Mouse (Mus musculus) heart, embryonic 11.5 days (tissue): ENCODE measurements around the gene Rpp21. TPM values are rescaled to one million over a fixed set of nuclear protein-coding genes. Genes with fewer than 3 reads are reported as not detected.
A peak's percentile ranks its signal among the peaks of the same experiment; 100 is the strongest.
"Not testable (repeated sequence)": the region's sequence is repeated elsewhere in the genome, so short reads cannot be mapped to it uniquely, and the experiment has no call there.

Experiments
- ATAC-seq: fragments of 200-750 bp; cut with Nextera tagmentation; replicated peaks from 2 replicates; pipeline ENCODE4 v1.8.0; 2017; ENCODE audit warnings: moderate library complexity; ENCODE audit not compliant: insufficient number of reproducible peaks, low FRiP score, low TSS enrichment
- H3K27ac ChIP-seq: fragments of 300-500 bp; sonication (generic); 2 replicates; pipeline ENCODE4 v1.5.1; 2014; ENCODE audit warnings: mild to moderate bottlenecking, low read depth, low read length
- H3K27me3 ChIP-seq: fragments of 300-500 bp; sonication (generic); 2 replicates; pipeline ENCODE4 v1.6.1; 2014; ENCODE audit warnings: mild to moderate bottlenecking, low read length, mixed read lengths; ENCODE audit not compliant: control insufficient read depth, insufficient read depth
- H3K36me3 ChIP-seq: fragments of 300-500 bp; sonication (generic); 2 replicates; pipeline ENCODE4 v1.6.1; 2014; ENCODE audit warnings: mild to moderate bottlenecking, low read length, moderate library complexity, mixed read lengths; ENCODE audit not compliant: control insufficient read depth, insufficient read depth
- H3K4me1 ChIP-seq: fragments of 300-500 bp; sonication (generic); 2 replicates; pipeline ENCODE4 v1.6.1; 2014; ENCODE audit warnings: low read length; ENCODE audit not compliant: control insufficient read depth, insufficient read depth
- H3K4me2 ChIP-seq: fragments of 300-500 bp; sonication (generic); 2 replicates; pipeline ENCODE4 v1.6.1; 2014; ENCODE audit warnings: mild to moderate bottlenecking, moderate library complexity
- H3K4me3 ChIP-seq: fragments of 300-500 bp; sonication (generic); 2 replicates; pipeline ENCODE4 v1.5.1; 2014; ENCODE audit warnings: low read depth, low read length
- H3K9ac ChIP-seq: fragments of 300-500 bp; sonication (generic); 2 replicates; pipeline ENCODE4 v1.6.1; 2014; ENCODE audit warnings: mild to moderate bottlenecking, low read depth, low read length, moderate library complexity
- H3K9me3 ChIP-seq: fragments of 300-500 bp; sonication (generic); replicated peaks from 2 replicates; pipeline ENCODE4 v1.6.1; 2016; ENCODE audit warnings: low read length; ENCODE audit not compliant: control insufficient read depth
- WGBS: fragments of 180-500 bp; shearing (Covaris S2); extraction: QIAGEN DNeasy Blood & Tissue Kit; methylation state at CpG from one replicate; pipeline ENCODE4 v1.1.7; 2014; ENCODE audit not compliant: insufficient replicate concordance; 5-methylcytosine and 5-hydroxymethylcytosine counted together
- polyA plus RNA-seq: library from polyadenylated mRNA; unstranded; fragments of >200 nt; fragmentation: Nextera tagmentation; extraction: Ambion mirVana; gene quantifications from 2 replicates; pipeline ENCODE4 v1.2.1, GENCODE M21; 2014

Gene Rpp21
- polyA plus RNA-seq, 1 experiment from 2014 or later: 100 TPM

DNA sequence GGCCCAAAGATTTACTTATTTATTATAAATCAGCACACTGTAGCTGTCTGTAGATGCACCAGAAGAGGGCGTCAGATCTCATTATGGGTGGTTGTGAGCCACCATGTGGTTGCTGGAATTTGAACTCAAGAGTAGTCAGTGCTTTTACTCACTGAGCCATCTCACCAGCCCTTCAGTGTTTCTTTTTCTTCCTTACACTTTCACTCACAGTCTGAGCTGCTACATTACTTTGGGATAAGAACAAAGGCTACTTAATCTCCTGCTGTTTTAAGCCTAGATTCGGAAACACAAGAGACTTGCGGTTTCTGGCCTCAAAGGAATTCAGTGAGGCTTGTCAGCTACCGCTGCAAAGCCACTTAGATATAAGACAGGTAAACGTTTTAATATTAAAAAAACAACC is 13.8 kb downstream of the Rpp21 start:
- H3K27ac ChIP-seq: no peak overlapping the region
- no peaks in the 10 kb centered on the region for H3K4me1 ChIP-seq
- no peak overlapping the region for H3K9ac ChIP-seq
- no peak overlapping the region for H3K4me2 ChIP-seq
- 28% methylated on average over 5 of the region's 5 CpGs for WGBS
- H3K27me3 ChIP-seq: peaks cover 12% of the 10 kb centered on the region
- no peak overlapping the region for H3K4me3 ChIP-seq
- no peak for ATAC-seq
- no peaks in the 10 kb centered on the region for H3K9me3 ChIP-seq
- H3K36me3 ChIP-seq: no peaks in the 10 kb centered on the region

DNA sequence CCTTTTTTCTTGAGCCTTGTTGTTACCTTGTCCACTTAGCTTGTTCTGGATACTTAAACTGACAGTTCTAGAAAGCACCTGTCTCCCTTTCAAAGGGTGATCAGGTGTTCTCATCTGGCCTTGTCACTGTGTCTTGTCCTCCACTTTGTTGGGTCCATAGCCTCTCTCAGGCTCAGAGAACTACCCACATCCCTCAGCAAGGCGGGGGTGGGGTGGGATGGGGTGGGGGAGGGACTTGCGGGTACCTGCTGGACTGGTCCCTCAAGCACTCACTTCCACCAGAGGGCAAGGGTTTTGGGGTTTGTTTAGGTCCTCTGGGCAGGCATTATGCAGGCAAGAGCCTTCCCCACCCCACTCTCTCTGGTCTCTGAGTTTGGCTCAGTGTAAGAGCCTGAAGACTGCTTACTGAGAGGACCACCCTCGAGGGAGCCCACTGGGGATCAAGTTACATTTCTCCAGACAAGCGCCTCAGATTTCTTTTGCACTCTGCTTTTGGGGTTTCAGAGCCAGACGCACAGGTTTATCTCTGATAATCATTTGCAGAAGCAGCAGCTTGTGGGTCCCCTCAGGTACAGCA is 17.1 kb downstream of the Rpp21 start:
- H3K4me3 ChIP-seq: no peak overlapping the region
- WGBS: 11% methylated on average over 5 of the region's 5 CpGs
- ATAC-seq: no peak
- no peak overlapping the region for H3K9ac ChIP-seq
- no peaks in the 10 kb centered on the region for H3K36me3 ChIP-seq
- no peaks in the 10 kb centered on the region for H3K9me3 ChIP-seq
- H3K4me1 ChIP-seq: peaks cover 4% of the 10 kb centered on the region; the same call in 1 of the 2 replicates
- no peak overlapping the region for H3K27ac ChIP-seq
- peaks cover 28% of the 10 kb centered on the region for H3K27me3 ChIP-seq
- H3K4me2 ChIP-seq: no peak overlapping the region

DNA sequence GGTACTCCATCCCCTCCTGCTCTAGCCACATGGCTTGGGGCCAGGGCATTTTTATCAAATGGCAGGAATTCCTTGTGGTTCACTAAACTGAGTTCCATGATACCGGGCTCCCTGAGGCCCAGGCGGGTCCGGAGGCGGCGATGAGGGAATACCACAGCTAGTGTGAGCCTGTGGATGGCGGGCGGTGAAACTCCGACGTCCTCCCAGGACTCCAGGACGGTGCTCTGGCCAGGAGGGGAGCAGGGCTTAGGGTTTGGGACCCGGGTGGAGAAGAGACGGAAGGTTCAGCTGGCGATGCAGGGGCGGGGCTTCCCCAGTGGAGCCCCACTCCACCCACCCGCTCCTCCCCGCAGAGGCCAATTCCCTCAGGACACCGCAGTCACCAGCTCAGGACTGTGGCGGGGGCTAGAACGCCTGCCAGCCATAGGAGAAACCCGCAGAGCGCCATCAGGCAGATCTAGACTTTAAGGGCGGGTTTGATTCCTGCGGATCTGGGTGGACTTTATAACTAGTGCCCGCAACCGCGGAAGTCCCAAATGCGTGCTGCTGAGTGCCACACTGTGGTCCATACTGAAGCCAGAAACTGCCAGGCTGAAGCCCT is 20.4 kb downstream of the Rpp21 start:
- H3K27ac ChIP-seq: no peak overlapping the region
- peak overlapping the region; percentile 38 for H3K4me3 ChIP-seq
- H3K4me1 ChIP-seq: peaks cover 4% of the 10 kb centered on the region; the same call in 1 of the 2 replicates
- peaks cover 48% of the 10 kb centered on the region for H3K27me3 ChIP-seq
- H3K4me2 ChIP-seq: peak overlapping the region; percentile 77
- 2% methylated on average over 27 of the region's 27 CpGs for WGBS
- ATAC-seq: 0 out of 2 replicates have a peak, but pooled peaks have one; percentile 31
- no peaks in the 10 kb centered on the region for H3K9me3 ChIP-seq
- H3K36me3 ChIP-seq: no peaks in the 10 kb centered on the region
- H3K9ac ChIP-seq: peak overlapping the region; percentile 28; the same call in 1 of the 2 replicates

DNA sequence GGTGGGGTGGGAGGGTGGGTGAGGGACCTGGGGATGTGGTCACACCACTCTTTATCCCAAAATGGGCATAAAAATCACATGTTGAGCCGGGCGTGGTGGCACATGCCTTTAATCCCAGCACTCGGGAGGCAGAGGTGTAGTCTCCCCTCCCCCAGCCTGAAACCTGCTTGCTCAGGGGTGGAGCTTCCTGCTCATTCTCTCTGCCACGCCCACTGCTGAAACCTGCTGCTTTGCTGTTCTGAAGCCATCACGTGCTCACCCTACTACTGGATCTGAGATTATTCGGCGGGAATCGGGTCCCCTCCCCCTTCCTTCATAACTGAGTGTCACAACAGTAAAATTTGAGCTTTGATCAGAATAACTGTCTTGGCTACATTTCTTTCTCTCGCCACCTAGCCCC is 22.6 kb downstream of the Rpp21 start:
- not testable (repeated sequence) for H3K9ac ChIP-seq, H3K4me1 ChIP-seq, ATAC-seq, H3K27ac ChIP-seq, H3K4me2 ChIP-seq, H3K4me3 ChIP-seq, H3K36me3 ChIP-seq, H3K9me3 ChIP-seq
- 13% methylated on average over 8 of the region's 9 CpGs for WGBS
- peaks cover 60% of the 10 kb centered on the region for H3K27me3 ChIP-seq

DNA sequence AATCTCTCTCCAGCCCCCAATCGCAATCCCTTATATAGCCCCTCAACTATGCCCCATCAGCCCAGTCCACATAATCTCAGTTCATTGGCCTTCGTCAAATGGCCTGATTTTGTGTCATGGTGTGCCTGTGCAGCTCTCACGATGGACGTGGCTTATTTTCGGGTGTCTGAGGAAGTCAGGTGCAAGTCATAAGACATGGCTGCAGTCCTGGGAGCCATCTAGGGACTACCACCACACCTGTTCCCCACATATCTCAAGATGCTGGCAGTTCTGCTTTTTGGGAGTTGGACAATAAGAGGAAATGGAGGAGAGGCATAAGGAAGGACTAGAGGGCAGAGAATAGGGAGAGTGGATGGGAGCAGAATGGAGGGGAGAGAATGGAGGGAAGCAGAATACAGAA is 24.3 kb downstream of the Rpp21 start:
- no peak overlapping the region for H3K4me3 ChIP-seq
- peaks cover 69% of the 10 kb centered on the region for H3K27me3 ChIP-seq
- H3K9me3 ChIP-seq: no peaks in the 10 kb centered on the region
- H3K27ac ChIP-seq: no peak overlapping the region
- ATAC-seq: no peak
- H3K4me2 ChIP-seq: no peak overlapping the region
- WGBS: 66% methylated on average over 5 of the region's 5 CpGs
- H3K4me1 ChIP-seq: peaks cover 10% of the 10 kb centered on the region; the same call in 1 of the 2 replicates
- H3K9ac ChIP-seq: no peak overlapping the region
- no peaks in the 10 kb centered on the region for H3K36me3 ChIP-seq

DNA sequence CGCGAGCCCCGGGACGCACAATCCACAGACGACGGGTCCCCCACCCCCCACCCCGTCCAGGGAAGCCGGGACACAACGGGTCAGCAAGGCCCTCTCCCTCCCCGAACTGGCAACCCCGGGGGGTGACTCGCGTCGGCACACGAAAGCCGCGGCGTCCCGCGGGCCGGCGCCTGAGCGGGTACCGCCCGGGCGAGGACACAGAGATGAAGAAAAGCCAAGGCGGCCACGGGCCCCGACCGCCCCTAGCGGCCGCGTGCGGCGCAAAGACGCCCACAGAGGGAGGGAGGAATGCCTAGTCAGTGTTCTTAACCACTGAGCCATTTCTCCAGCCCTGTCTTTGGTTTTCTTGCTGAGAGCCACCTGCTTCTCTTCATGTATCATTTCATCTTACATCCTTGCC is 26.6 kb downstream of the Rpp21 start:
- Histone ChIP-seq H3K36me3 (no peaks in the 10 kb centered on the region), H3K27ac (no peak overlapping the region), H3K4me2 (no peak overlapping the region), H3K4me3 (no peak overlapping the region), H3K27me3 (peaks cover 65% of the 10 kb centered on the region), H3K9me3 (no peaks in the 10 kb centered on the region), H3K9ac (no peak overlapping the region), H3K4me1 (0 out of 2 replicates have a peak, but pooled peaks cover 6% of the 10 kb centered on the region)
- no peak for ATAC-seq
- WGBS: 4% methylated on average over 36 of the region's 36 CpGs

DNA sequence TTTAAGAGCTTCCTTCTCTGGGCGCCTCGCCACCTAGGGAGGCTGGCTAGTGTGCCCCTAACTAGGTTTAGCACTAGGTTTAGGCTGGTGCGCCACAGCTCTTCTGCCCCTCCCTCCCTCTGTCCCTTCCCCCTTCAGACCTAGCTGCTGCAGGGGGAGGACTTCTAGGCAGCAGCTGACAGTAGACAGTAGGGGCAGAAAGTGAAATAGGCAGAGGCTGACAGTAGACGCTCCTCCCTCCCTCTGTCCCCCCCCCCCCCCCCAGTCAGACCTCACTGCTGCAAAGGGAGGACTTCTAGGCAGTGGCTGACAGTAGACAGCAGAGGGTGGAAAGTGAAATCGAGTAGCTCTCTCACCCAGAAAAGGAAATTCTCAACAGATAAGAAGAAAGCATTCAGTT is 28.8 kb downstream of the Rpp21 start:
- peaks cover 70% of the 10 kb centered on the region for H3K27me3 ChIP-seq
- peak overlapping the region; percentile 28 for H3K4me2 ChIP-seq
- H3K27ac ChIP-seq: no peak overlapping the region
- ATAC-seq: no peak
- 2% methylated on average over 5 of the region's 5 CpGs for WGBS
- H3K9me3 ChIP-seq: no peaks in the 10 kb centered on the region
- H3K4me3 ChIP-seq: no peak overlapping the region
- no peaks in the 10 kb centered on the region for H3K36me3 ChIP-seq
- H3K4me1 ChIP-seq: 0 out of 2 replicates have a peak, but pooled peaks cover 6% of the 10 kb centered on the region
- no peak overlapping the region for H3K9ac ChIP-seq

DNA sequence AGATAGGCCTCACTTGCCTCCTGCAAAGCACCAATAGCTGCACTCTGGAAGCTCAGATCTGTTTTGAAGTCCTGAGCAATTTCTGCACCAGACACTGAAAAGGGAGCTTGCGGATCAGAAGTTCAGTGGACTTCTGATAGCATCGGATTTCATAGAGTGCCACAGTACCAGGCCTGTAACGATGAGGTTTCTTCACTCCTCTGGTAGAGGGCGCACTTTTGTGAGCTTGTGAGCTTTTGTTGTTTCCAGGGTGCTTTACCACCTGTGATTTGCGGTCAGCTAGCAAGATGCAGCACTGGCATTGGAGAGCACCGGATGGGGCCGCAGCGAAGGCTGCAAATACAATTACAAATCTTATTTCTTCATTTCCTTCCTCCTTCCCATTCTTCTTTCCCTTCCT is 30.9 kb downstream of the Rpp21 start:
- Histone ChIP-seq H3K27ac (no peak overlapping the region), H3K27me3 (peaks cover 59% of the 10 kb centered on the region), H3K9me3 (no peaks in the 10 kb centered on the region), H3K4me3 (no peak overlapping the region), H3K9ac (no peak overlapping the region), H3K4me1 (0 out of 2 replicates have a peak, but pooled peaks cover 6% of the 10 kb centered on the region), H3K36me3 (no peaks in the 10 kb centered on the region), H3K4me2 (no peak overlapping the region)
- no peak for ATAC-seq
- WGBS: 26% methylated on average over 8 of the region's 8 CpGs
